Mouse (Mus musculus) C2C12 (cell line): ENCODE data around the gene Erich4.

Experiments used
- CTCF ChIP-seq: IDR thresholded peaks from one replicate; pipeline ENCODE4 v1.5.1; 2011; ENCODE audit not compliant: control insufficient read depth, insufficient read depth, insufficient read length
- MAX ChIP-seq: IDR thresholded peaks from one replicate; pipeline ENCODE4 v1.6.1; 2011; ENCODE audit warnings: mild to moderate bottlenecking, control low read depth
- MYOG ChIP-seq: IDR thresholded peaks from one replicate; pipeline ENCODE4 v1.6.1; 2011; ENCODE audit not compliant: control insufficient read depth, insufficient read length; ENCODE audit errors: extremely low read depth

DNA sequence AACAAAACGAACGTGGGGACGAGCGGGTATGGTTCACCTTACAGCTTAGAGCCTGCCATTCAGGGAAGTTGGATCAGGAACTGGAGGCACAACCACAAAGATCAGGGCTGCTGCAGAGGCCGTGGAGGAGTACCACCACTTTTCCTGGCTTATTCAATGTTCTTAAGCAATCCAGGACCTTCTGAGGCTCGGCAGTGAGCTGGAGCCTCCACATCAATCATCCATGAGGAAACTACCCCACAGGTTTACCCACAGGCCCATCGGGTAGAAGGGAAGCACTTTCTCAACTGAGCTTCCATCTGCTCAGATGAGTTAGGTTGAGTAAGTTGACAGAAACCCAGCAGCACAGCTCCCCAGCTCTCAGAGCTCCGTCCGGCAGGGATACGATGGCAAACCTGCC lies 36.3 kb downstream of the Erich4 start:
- TF ChIP-seq MAX (no peak), CTCF (no peak), MYOG (no peak)
